Mouse (Mus musculus) olfactory bulb, adult 2 months (tissue): ENCODE measurements around the gene Dab2ip.

Experiments used
- CTCF ChIP-seq: fragments of 200-500 bp; IDR thresholded peaks from 2 replicates; pipeline ENCODE4 v1.5.1; 2012; ENCODE audit warnings: low read depth, mild to moderate bottlenecking, low read length, moderate library complexity; ENCODE audit not compliant: insufficient read depth
- POLR2A ChIP-seq: fragments of 200-500 bp; IDR thresholded peaks from 2 replicates; pipeline ENCODE4 v1.6.1; 2012; ENCODE audit warnings: mild to moderate bottlenecking, low read depth, low read length, moderate library complexity; ENCODE audit not compliant: insufficient read depth

DNA sequence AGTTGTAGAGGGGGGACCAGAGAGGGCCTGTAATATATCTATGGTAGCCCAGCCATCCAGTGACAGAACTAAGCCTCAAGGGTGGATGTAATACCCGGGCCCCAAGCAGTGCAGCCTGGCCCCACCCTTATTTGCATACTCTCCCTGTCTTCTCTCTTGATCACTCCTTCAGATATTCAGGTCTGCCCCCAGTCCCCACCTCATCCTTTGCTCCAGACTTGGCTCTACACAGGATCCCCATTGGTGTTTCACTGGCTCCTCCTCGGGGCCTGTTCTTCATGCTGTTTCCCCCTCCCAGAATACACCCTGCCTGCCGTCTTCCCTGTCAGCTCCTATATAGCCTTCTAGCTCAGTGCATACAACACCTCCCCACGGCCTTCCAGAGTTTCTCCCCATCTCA is 57.3 kb downstream of the Dab2ip start:
- no peak for TF ChIP-seq POLR2A
- no peak for TF ChIP-seq CTCF
